Mouse (Mus musculus) olfactory bulb, adult 2 months (tissue): ENCODE results near the gene 1600014C23Rik. TPM values are rescaled to one million over a fixed set of nuclear protein-coding genes. Genes with fewer than 3 reads are reported as not detected.

ENCODE experiments used
- H3K27ac ChIP-seq: fragments of 200-500 bp; 2 replicates; pipeline ENCODE4 v1.5.1; 2012; ENCODE audit warnings: low read depth, low read length; ENCODE audit not compliant: insufficient read depth
- H3K4me1 ChIP-seq: fragments of 200-500 bp; 2 replicates; pipeline ENCODE4 v1.6.1; 2012; ENCODE audit warnings: low read length; ENCODE audit not compliant: control insufficient read depth, insufficient read depth
- H3K4me3 ChIP-seq: fragments of 200-500 bp; 2 replicates; pipeline ENCODE4 v1.5.1; 2012; ENCODE audit warnings: mild to moderate bottlenecking, low read depth, low read length, moderate library complexity; ENCODE audit not compliant: insufficient read depth
- CTCF ChIP-seq: fragments of 200-500 bp; IDR thresholded peaks from 2 replicates; pipeline ENCODE4 v1.5.1; 2012; ENCODE audit warnings: low read depth, mild to moderate bottlenecking, low read length, moderate library complexity; ENCODE audit not compliant: insufficient read depth
- POLR2A ChIP-seq: fragments of 200-500 bp; IDR thresholded peaks from 2 replicates; pipeline ENCODE4 v1.6.1; 2012; ENCODE audit warnings: mild to moderate bottlenecking, low read depth, low read length, moderate library complexity; ENCODE audit not compliant: insufficient read depth
- whole genome bisulfite sequencing: fragments of 180-500 bp; shearing (Covaris S2); methylation state at CpG from one replicate; pipeline ENCODE4 v1.1.7; 2018; 5-methylcytosine and 5-hydroxymethylcytosine counted together
- polyA plus RNA-seq: library from polyadenylated mRNA; stranded (reverse); fragments of >200 nt; gene quantifications from 2 replicates; pipeline ENCODE4 v1.2.4, GENCODE M21; 2012; ENCODE audit warnings: low replicate concordance; ENCODE audit not compliant: missing spikeins, insufficient read depth, insufficient read length

1600014C23Rik gene
- polyA plus RNA-seq, 1 experiment: not detected

DNA sequence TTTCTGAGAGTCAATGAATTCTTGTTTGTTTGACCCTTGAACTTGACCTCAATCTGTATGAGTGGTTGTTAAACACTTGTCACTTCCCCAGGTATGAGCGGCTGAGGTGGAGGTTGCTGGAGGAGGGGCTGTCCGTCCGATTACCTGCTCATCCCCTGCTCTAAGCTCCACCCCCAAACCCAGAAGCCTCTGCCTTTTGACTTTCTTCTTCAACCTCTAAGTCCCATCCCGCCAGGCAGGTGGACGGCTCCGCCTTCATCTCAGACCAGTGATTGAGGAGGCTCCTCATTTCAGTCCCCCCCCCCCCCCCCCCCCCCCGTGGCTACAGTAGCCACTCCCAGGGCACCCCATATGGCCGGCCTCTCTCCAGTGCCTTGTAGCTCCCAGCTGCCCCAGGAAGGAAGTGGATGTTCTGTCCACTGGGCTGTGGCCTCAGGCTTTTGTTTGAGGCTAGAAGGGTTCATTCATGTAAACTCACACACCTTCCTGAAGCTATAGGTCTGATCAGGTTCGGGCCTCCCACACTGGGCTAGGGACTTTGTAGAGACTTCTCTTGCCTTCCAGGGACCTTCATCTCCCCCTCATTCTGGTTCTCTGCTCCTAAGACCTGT, 34.0 kb upstream of the 1600014C23Rik start:
- Histone ChIP-seq H3K27ac (peak overlapping the region; percentile 52; the same call in 1 of the 2 replicates), H3K4me1 (peaks cover 26% of the 10 kb centered on the region), H3K4me3 (no peak overlapping the region)
- WGBS: 61% methylated on average over 9 of the region's 9 CpGs
- TF ChIP-seq POLR2A: no peak
- TF ChIP-seq CTCF: no peak

DNA sequence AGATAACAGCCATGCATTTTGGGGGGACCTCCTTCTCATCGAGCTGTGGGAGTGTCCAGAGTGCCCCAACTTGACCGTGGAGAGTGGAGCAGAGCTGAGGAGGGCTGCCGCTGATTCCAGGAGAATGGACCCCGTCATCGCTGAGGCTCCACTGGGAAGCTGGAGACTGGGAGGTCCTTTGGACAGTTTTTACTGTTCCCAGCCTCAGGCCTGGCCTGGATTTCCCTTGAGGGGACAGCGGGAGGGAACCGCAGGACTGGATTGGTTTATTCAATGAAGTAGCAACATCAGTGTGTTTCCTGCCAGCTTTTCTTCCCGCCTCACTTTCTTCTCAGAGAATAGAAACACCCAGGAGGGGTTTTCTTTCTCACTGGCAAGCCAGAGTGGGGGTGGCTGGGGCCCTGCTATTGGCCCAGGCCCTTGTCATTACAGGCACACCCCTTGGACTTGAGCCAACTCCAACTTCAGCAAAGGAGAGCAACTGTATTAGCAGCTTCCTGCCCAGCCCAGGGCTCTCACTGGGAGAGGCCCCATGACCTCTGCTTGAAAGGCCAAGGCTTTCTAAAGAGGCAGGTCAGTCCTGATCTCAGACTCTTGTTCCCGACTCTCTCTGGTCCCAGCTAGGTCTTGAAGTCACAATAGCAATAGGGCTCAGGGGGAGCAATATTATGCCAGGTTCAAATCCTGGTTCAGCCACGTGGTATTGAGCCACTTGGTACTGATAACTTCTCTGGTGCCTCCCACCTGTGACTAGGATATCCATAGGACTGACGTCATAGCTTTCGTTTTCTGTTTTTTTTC, 33.3 kb upstream of the 1600014C23Rik start:
- 11% methylated on average over 12 of the region's 12 CpGs for WGBS
- no peak overlapping the region for H3K4me3 ChIP-seq
- H3K27ac ChIP-seq: peak overlapping the region; percentile 60
- TF ChIP-seq CTCF (no peak), POLR2A (no peak)
- H3K4me1 ChIP-seq: peaks cover 29% of the 10 kb centered on the region

DNA sequence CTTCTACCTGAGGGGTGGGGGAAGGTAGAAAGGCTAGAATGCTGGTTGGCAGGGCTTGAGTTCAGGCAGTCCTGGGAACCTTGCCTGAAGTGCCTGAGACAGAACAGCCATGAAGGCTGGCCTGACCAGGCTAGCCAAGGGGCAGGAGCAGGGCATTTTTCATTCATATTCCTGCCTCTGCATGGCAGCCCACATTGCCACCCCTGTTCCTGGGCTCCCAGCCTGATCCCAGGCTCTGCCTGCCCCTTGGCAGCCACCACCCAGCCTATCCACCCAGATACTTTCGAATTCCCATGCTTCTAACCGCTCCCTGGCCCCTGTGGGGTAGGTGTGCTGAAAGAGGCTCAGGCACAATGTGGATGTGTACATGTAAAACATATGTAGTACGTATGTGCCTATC, 32.3 kb upstream of the 1600014C23Rik start:
- H3K4me1 ChIP-seq: peaks cover 29% of the 10 kb centered on the region
- peak overlapping the region; percentile 60; the same call in 1 of the 2 replicates for H3K27ac ChIP-seq
- 64% methylated on average over 3 of the region's 3 CpGs for WGBS
- H3K4me3 ChIP-seq: no peak overlapping the region
- TF ChIP-seq POLR2A: no peak
- TF ChIP-seq CTCF: no peak

DNA sequence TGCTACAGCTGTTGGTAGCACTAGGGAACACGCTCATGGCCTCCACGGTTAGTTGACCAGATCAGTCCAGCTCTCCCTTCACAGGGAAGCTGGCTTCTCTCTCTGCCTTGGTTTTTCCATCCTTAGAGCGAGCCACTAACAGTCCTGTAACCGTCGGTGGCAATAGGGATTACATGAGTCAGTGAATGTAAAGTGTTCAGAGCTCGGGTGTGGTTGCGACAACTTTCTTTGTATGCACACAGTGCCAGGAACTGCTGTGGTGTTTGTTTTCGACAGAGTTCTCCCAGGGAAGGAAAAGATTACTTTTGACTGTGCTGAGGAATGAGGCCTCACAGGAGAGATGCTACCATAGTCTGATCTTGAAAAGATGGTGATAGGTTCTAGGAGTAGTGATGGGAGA, 29.5 kb upstream of the 1600014C23Rik start:
- WGBS: 85% methylated on average over 8 of the region's 8 CpGs

DNA sequence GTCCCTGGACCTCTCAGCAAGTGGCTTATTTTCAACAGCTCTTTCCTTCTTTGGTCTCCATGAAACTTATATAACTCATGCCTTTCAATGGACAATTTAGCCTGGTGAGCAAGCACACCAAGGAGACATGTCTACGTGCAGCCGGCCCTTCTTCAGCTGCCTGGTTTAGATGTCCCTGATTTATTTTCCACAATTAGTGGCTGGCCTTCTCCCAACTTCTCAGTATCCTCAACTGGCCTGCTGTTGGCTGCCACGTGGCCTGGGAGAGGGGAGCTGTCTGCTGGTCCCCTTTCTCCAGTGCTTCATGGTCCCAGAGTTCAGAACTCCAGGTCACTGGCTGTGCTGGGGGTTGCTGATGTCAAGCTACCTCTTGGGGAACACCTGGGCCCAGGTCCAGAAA, 28.3 kb upstream of the 1600014C23Rik start:
- 41% methylated on average over 3 of the region's 3 CpGs for WGBS
- TF ChIP-seq POLR2A (no peak), CTCF (no peak)
- no peak overlapping the region for H3K27ac ChIP-seq
- H3K4me1 ChIP-seq: peaks cover 9% of the 10 kb centered on the region
- H3K4me3 ChIP-seq: no peak overlapping the region

More for the DNA sequence above, 29.5 kb upstream of the 1600014C23Rik start:
- TF ChIP-seq POLR2A (no peak), CTCF (no peak)
- Histone ChIP-seq H3K27ac (no peak overlapping the region), H3K4me1 (peaks cover 18% of the 10 kb centered on the region), H3K4me3 (no peak overlapping the region)

DNA sequence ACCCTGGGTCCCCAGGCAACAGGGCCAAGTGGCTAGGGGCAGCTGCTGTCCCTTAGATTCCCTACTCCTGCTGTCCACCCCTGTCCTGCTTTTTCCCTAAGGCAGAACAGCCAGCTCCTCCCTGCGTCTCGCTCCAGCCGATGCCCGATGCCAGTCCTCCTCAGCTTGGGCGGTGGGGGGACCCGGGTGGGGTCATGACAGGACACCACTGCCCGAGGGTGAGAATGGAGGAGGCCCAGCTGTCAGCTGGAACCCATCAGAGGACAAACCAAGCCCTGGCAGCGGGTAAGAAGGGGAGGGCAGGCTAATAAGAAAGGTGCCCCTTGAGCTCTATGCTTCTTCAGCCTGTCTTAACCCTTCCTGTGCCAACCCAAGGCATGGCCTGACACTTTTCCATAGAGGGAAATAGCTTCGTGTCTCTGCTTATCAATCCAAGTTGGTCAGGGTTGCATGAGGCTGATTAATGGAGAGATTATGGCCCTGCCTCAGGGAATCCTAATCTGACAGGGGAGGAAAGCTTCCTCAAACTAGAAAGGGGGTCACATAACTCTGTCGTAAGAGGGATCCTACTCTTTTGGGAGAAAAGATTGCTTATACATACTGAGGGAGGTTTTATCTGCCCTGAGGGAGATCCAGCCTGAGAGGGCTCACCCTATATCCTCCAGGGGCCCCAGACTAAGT, 27.5 kb upstream of the 1600014C23Rik start:
- peaks cover 9% of the 10 kb centered on the region; the same call in 1 of the 2 replicates for H3K4me1 ChIP-seq
- WGBS: 61% methylated on average over 10 of the region's 10 CpGs
- no peak overlapping the region for H3K27ac ChIP-seq
- TF ChIP-seq POLR2A: no peak
- TF ChIP-seq CTCF: no peak
- H3K4me3 ChIP-seq: no peak overlapping the region

DNA sequence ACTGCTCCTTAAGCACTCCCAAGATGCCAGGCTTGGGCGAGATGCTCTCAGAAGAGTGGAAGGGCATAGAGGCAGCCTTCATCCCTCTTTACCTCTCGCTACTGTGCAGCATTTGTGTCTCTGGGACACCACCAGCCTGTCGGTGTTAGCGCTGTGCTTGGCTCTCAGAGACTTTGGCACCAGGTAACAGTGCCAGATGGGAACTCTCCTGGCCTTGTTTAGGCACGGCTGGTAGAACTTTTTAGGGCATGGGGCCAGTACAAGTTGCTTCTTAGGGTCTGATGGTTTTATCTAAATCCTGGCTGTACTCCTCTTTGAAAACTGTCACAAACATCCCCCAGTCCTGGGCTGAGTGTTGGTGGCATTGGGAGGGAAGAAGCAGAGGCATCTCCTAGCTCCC, 26.1 kb upstream of the 1600014C23Rik start:
- WGBS: 86% methylated on average over 5 of the region's 5 CpGs
- H3K4me1 ChIP-seq: peaks cover 9% of the 10 kb centered on the region; the same call in 1 of the 2 replicates
- no peak overlapping the region for H3K4me3 ChIP-seq
- no peak for TF ChIP-seq CTCF
- TF ChIP-seq POLR2A: no peak
- H3K27ac ChIP-seq: no peak overlapping the region

DNA sequence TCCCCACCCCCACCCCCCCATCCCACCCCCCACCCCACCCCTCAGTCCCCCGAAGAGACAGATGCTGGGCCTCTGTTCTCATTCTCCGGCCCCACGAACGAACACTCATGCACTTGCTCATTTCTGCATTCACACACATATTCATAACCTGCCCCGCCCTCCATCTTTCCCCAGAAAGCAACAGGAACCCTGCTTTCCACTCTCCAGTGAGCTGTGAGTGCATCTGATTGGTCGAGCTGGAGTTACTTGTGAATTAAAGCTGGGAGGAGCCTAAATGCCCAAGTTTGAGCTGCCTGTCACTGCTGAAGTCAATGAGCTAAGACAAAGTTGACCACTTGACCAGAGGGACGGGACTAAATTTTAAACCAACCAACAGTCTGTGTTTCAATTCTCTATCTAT, 25.2 kb upstream of the 1600014C23Rik start:
- Histone ChIP-seq H3K4me3 (no peak overlapping the region), H3K4me1 (peaks cover 13% of the 10 kb centered on the region; the same call in 1 of the 2 replicates), H3K27ac (no peak overlapping the region)
- WGBS: 85% methylated on average over 7 of the region's 7 CpGs
- TF ChIP-seq POLR2A (no peak), CTCF (no peak)

DNA sequence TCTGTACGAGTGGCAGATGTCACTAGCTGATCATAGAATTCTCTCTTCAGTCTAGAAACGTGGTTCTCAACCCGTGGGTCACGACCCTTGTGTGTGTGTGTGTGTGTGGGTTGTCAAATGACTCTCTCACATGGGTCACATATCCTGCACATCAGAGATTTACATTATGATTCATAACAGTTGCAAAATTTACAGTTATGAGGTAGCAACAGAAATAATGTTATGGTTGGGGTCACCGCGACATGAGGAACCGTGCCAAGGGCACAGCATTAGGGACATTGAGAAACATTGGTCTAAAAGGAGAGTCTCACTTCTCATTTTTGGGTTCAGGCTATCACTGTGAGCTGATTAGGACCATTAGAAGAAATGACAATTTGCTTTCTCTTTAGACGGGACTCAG, 24.3 kb upstream of the 1600014C23Rik start:
- 92% methylated on average over 8 of the region's 8 CpGs for WGBS
- TF ChIP-seq POLR2A (no peak), CTCF (no peak)
- no peak overlapping the region for H3K4me3 ChIP-seq
- H3K27ac ChIP-seq: no peak overlapping the region
- H3K4me1 ChIP-seq: peaks cover 13% of the 10 kb centered on the region; the same call in 1 of the 2 replicates
